Mouse (Mus musculus) left cerebral cortex, adult 8-10 months (tissue): ENCODE results near the gene Pan2. TPM values are rescaled to one million over a fixed set of nuclear protein-coding genes. Genes with fewer than 3 reads are reported as not detected.
A peak's percentile ranks its signal among the peaks of the same experiment; 100 is the strongest.
"Not testable (repeated sequence)": the region's sequence is repeated elsewhere in the genome, so short reads cannot be mapped to it uniquely, and the experiment has no call there.

ENCODE experiments used
- DNase-seq, 2 experiments: peaks; one replicate each; pipeline ENCODE4 v3.0.0; 2022; ENCODE audit warnings: low spot score in 2 of 2
- total RNA-seq, 4 experiments: library from RNA; stranded (reverse); gene quantifications; 2 replicates each; pipeline ENCODE4 v1.2.4; 2022

Gene Pan2
- total RNA-seq, 4 experiments from 2014 or later = 14.5 to 15.5 (median 15.3) TPM

- DNase-seq = peak in 1 of 2 experiments; percentile 48
These were observed 19.2 kb upstream of the Pan2 start for GRCm38 (mm10) chr10:128283604-128284579.

DNA sequence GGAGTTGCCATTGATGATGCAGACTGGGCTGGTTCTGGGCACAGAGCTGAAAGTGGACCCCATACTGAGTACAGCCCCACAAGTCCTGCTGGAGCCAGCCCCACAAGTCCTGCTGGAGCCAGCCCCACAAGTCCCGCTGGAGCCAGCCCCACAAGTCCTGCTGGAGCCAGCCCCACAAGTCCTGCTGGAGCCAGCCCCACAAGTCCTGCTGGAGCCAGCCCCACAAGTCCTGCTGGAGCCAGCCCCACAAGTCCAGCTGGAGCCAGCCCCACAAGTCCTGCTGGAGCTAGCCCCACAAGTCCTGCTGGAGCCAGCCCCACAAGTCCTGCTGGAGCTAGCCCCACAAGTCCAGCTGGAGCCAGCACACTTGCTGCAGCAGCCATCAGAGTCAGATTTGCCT lies 12.5 kb upstream of the Pan2 start:
- not testable (repeated sequence) for DNase-seq

GRCm38 (mm10) chr10:128296370-128297090 lies 6.6 kb upstream of the Pan2 start:
- DNase-seq = no peak

DNA sequence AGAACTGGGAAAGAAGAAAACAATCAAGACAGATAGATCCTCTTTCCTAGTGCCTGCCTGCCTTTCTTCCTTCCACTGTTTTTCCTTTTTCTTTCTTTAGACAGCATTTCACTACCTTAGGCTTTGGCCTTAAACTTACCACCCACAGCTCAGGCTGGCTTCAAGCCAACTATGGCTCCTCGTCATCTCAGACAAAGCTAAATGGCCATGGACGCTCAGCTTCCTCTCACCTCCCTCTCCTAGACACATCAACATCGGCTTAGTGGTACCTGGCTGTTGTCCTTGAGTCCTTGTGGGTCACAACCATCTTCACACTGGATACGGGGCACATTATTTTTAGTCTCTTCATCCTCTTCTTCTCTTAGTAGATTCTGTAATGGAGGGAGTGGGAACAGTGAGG lies 5.9 kb upstream of the Pan2 start:
- DNase-seq = no peak

GRCm38 (mm10) chr10:128297622-128298021 lies 5.5 kb upstream of the Pan2 start:
- no peak for DNase-seq

- DNase-seq = no peak
These were observed 4.9 kb upstream of the Pan2 start for GRCm38 (mm10) chr10:128298243-128298642.

DNA sequence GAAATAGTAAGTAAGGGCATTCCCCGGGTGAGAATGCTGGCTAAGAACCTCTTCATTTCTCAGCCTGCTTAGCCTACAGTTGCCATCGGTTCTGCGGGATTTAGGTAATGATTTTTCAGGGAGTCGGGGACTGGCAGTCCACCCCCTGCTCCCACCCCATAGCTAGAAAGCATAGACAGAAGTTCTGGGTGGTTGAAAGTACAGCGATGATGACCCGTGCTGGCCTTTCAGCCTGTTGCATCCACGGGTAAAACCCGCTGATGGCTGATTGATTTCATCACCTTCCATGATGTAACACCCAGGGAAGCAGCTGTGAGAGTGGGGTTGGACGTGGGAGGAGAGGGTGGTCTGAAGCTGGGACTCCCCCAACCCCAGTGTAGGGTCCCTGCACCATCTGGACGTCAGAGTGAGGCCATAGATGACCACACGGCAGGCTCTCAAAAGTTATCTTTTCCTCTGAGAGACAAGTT lies 4.4 kb upstream of the Pan2 start, which contains the start of gene Il23a:
Gene Il23a (minus strand): TSS at position 51 of the 470 bp plus-strand sequence.
- DNase-seq = no peak

DNA sequence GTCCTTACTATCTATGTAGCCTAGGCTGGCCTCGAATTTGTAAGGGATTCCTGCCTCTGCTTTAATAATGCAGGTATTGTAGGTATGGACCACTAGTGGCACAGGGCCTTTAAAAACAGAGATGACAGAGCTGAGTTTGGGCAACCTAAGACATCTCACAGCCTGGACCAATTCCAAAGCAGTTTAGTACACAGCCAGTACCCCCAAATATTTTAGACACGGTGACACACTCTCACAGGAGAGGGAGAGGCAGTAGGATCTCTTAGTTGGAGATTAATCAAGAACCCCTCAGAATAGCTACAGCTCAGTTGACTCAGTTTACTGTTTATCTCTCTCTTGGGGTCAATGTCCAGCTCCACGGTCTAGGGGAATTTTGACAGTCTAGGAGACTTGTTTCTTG lies 778 bp upstream of the Pan2 start:
- no peak for DNase-seq

DNA sequence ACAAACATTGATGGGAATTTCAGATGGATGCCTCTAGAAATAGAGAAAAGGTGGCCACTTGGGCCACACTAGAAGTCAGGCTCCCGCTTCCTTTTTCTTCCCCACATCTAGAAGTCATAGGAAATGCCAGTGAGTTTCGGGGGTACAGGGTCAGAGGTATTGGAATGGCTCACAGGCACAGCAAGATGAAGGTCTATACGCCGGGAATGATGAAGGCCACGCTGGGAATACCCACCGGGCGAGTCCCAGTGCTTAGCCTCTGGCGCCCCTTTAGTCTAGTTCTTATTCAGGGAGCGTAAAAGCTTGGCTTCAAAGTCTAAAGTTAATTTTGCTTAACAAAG lies 380 bp upstream of the Pan2 start:
- no peak for DNase-seq

GRCm38 (mm10) chr10:128309654-128310053 lies 6.5 kb downstream of the Pan2 start:
- DNase-seq = no peak

DNA sequence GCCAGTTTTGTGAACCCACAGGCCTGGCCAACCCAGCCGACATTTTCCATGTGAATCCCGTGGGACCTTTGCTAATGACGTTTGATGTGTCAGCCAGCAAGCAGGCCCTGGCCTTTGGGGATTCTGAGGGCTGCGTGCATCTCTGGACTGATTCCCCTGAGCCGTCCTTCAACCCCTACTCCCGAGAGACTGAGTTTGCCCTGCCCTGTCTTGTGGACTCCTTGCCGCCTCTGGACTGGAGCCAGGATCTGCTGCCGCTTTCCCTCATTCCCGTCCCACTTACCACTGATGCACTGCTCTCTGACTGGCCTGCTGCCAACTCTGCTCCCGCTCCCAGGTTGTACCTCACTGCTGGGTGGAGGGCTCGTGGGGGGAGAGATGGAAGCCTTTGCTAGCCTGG lies 7.0 kb downstream of the Pan2 start:
- DNase-seq = no peak

DNA sequence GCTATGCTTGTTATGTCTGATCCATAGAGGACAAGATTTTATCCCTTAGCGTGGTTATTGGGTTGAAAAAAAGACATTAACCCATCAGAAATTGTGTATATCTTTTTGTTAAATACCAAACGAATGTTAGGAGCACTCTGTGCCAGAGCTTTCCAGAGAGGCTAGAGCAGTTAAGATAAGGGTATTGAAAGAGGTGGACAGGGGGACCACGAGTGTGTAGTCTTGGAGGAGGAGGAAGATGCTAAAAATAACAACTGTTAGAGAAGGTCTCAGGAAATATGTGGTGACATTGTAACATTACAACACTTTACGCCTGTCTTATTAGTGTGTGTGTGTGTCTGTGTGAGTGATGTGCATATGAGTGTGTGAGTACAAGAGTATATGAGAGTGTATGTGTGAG lies 7.8 kb downstream of the Pan2 start:
- no peak for DNase-seq

- no peak for DNase-seq
These were observed 12.4 kb downstream of the Pan2 start for GRCm38 (mm10) chr10:128315578-128315977.

GRCm38 (mm10) chr10:128321641-128322040 lies 18.5 kb downstream of the Pan2 start:
- DNase-seq = no peak

DNA sequence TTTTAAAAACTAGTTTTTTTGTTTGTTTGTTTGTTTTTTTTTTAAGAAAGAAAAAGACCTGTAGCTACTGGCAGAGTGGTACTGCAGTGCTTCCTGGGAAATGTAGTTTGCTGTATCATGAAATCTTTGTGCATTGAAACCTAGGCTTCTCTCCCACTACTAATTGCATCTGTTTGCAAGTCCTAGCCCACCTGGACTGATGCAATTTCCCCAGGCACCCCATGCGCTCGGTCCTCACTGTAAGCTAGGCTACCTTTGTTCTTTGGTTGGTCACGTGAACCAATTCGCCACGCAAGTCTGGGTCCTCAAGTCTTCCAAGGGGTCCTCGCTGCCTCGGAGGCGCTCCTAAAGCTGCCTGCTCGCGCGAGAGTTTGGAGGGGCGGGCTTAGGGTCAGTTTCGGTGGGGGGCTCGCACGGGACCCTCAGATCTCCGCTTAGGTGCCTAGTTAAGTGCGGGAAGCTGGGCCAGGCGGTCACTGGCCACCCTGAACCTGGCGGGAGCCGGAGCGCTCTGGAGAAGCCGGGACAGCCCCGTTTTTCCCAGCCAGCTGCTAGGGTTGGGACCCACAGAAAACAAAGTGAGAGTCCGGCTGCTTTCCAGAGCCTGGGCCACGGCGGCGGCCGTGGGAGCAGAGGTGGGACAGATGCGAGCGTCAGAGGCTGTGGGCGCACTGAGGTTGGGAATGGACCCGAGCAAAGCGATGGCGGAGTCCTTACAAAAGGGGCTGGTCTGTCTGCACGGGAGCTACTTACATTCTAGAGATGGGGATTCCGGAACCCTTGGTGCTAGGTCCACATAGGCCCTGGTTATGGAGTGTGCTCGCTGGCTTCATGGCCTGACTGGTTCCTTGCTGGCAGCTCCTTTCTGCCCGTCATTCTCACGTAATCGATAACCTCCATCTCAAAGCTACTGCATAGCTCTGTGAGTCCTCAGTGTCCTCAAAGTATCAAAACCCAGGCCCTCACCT lies 19.3 kb downstream of the Pan2 start, which contains the start of gene Cnpy2:
Gene Cnpy2 (plus strand): TSS at position 319 of the 968 bp plus-strand sequence.
- DNase-seq = peak; percentile 80 to 81

DNA sequence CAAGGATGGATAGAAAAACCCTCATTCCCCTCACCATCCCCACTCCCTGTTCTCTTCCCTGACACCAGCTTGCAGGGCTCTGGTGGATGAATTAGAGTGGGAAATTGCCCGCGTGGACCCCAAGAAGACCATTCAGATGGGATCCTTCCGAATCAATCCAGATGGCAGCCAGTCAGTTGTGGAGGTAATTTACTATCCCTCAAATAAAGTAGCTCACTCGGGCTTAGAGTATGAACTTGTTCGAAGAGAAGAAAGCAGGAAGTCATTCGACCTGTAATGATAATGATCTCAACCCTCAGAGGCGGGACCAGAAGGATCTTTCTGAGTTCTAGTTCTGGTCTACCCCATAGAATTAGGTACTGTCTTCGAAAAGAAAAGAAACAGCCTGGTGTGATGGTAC lies 20.4 kb downstream of the Pan2 start:
- no peak for DNase-seq

GRCm38 (mm10) chr10:128326825-128327224 lies 23.7 kb downstream of the Pan2 start:
- no peak for DNase-seq

- DNase-seq = no peak
These were observed 24.5 kb downstream of the Pan2 start for GRCm38 (mm10) chr10:128327610-128328009.

GRCm38 (mm10) chr10:128332358-128333249 lies 29.5 kb downstream of the Pan2 start:
- DNase-seq = not testable (repeated sequence)

- peak in 1 of 2 experiments; percentile 36 for DNase-seq
These were observed 32.4 kb downstream of the Pan2 start for GRCm38 (mm10) chr10:128335582-128335981.
